Mouse (Mus musculus): Measurements from ENCODE around the gene Cpeb4. TPM values are rescaled to one million over a fixed set of nuclear protein-coding genes. Genes with fewer than 3 reads are reported as not detected.
A peak's percentile ranks its signal among the peaks of the same experiment; 100 is the strongest.

Cpeb4 gene
- total RNA-seq, 4 experiments from 2014 or later, result 139 to 172 (median 151) TPM

GRCm38 (mm10) chr11:31846771-31847468, 25.1 kb upstream of the Cpeb4 start:
- no peak for DNase-seq (ENCODE audit: low spot score in 2 of 2)

- no peak for DNase-seq (ENCODE audit: low spot score in 2 of 2)
Measured at GRCm38 (mm10) chr11:31847469-31847805, 24.6 kb upstream of the Cpeb4 start.

- no peak for DNase-seq (ENCODE audit: low spot score in 2 of 2)
Measured at GRCm38 (mm10) chr11:31848725-31849124, 23.3 kb upstream of the Cpeb4 start.

- no peak for DNase-seq (ENCODE audit: low spot score in 2 of 2)
Measured at GRCm38 (mm10) chr11:31850156-31850775, 21.7 kb upstream of the Cpeb4 start.

GRCm38 (mm10) chr11:31850995-31851394, 21.0 kb upstream of the Cpeb4 start:
- no peak for DNase-seq (ENCODE audit: low spot score in 2 of 2)

- DNase-seq (ENCODE audit: low spot score in 2 of 2), result no peak
Measured at GRCm38 (mm10) chr11:31851702-31852560, 20.1 kb upstream of the Cpeb4 start.

GRCm38 (mm10) chr11:31854955-31855354, 17.1 kb upstream of the Cpeb4 start:
- DNase-seq (ENCODE audit: low spot score in 2 of 2), result peak in 1 of 2 experiments; percentile 63

GRCm38 (mm10) chr11:31857479-31857878, 14.5 kb upstream of the Cpeb4 start:
- DNase-seq (ENCODE audit: low spot score in 2 of 2), result no peak

GRCm38 (mm10) chr11:31861149-31861890, 10.7 kb upstream of the Cpeb4 start:
- no peak for DNase-seq (ENCODE audit: low spot score in 2 of 2)

- no peak for DNase-seq (ENCODE audit: low spot score in 2 of 2)
Measured at GRCm38 (mm10) chr11:31867976-31868375, 4.0 kb upstream of the Cpeb4 start.

- DNase-seq (ENCODE audit: low spot score in 2 of 2), result peak; percentile 91 to 100
Measured at GRCm38 (mm10) chr11:31870285-31871010, 1.6 kb upstream of the Cpeb4 start.

GRCm38 (mm10) chr11:31871135-31871541, 873 bp upstream of the Cpeb4 start:
- DNase-seq (ENCODE audit: low spot score in 2 of 2), result peak in 1 of 2 experiments; percentile 32

- peak in 1 of 2 experiments; percentile 47 for DNase-seq (ENCODE audit: low spot score in 2 of 2)
Measured at GRCm38 (mm10) chr11:31872546-31873261, 693 bp downstream of the Cpeb4 start.

GRCm38 (mm10) chr11:31874071-31874470, 2.1 kb downstream of the Cpeb4 start:
- DNase-seq (ENCODE audit: low spot score in 2 of 2), result no peak

GRCm38 (mm10) chr11:31883671-31884070, 11.7 kb downstream of the Cpeb4 start:
- no peak for DNase-seq (ENCODE audit: low spot score in 2 of 2)

GRCm38 (mm10) chr11:31885765-31886164, 13.8 kb downstream of the Cpeb4 start:
- no peak for DNase-seq (ENCODE audit: low spot score in 2 of 2)

GRCm38 (mm10) chr11:31888229-31888628, 16.2 kb downstream of the Cpeb4 start:
- DNase-seq (ENCODE audit: low spot score in 2 of 2), result no peak

- no peak for DNase-seq (ENCODE audit: low spot score in 2 of 2)
Measured at GRCm38 (mm10) chr11:31892152-31892551, 20.1 kb downstream of the Cpeb4 start.

- DNase-seq (ENCODE audit: low spot score in 2 of 2), result no peak
Measured at GRCm38 (mm10) chr11:31893639-31894038, 21.6 kb downstream of the Cpeb4 start.

All from left cerebral cortex, adult 8-10 months (tissue).